ENCODE assay signal across 23 mouse cellular contexts in genomic region chr8:79487597-79487996, GRCm38 (mm10).
"Had no signal": no experiment of that assay in that cellular context is flagged by ENCODE, and none has a peak within 500 bp of the region (broad histone marks: within the 10 kb centered on the region; RNA-seq: fewer than 3 reads in every experiment).

No protein-coding gene starts in this region.

- H3K27me3 ChIP-seq: heart, embryonic 13.5 days; heart, embryonic 15.5 days; hindbrain, embryonic 13.5 days; hindbrain, embryonic 15.5 days; limb, embryonic 12.5 days had no signal

- H3K4me3 ChIP-seq: heart, adult 2 months; heart, embryonic 13.5 days; heart, embryonic 15.5 days; hindbrain, embryonic 13.5 days; hindbrain, embryonic 15.5 days; layer of hippocampus, adult 2 months; left cerebral cortex, adult 2 months; limb, embryonic 12.5 days had no signal

- H3K4me1 ChIP-seq: hindbrain, embryonic 13.5 days; hindbrain, embryonic 15.5 days; limb, embryonic 12.5 days had no signal

- H3K27ac ChIP-seq: heart, adult 2 months; heart, embryonic 13.5 days; heart, embryonic 15.5 days; hindbrain, embryonic 13.5 days; hindbrain, embryonic 15.5 days; hindbrain, postnatal 0 days; layer of hippocampus, adult 2 months; left cerebral cortex, adult 2 months; liver, embryonic 14.5 days had no signal

- H3K4me2 ChIP-seq: heart, embryonic 11.5 days; heart, embryonic 13.5 days; heart, embryonic 15.5 days; hindbrain, embryonic 13.5 days; hindbrain, embryonic 15.5 days; limb, embryonic 12.5 days; liver, embryonic 11.5 days had no signal

- DNase-seq: gastrocnemius, postnatal 14 days; gastrocnemius, postnatal 36 days; heart, adult 2 months; heart, postnatal 14 days; heart, postnatal 36 days; kidney, adult 11 months; kidney, adult 2 months; kidney, postnatal 10 days; kidney, postnatal 25 days; kidney, postnatal 4 days; left cerebral cortex, postnatal 4 days had no signal

- H3K9ac ChIP-seq: heart, embryonic 13.5 days; heart, embryonic 15.5 days; hindbrain, embryonic 13.5 days; hindbrain, embryonic 15.5 days; limb, embryonic 12.5 days; liver, embryonic 14.5 days had no signal

- H3K36me3 ChIP-seq: heart, embryonic 13.5 days; heart, embryonic 15.5 days; hindbrain, embryonic 13.5 days; hindbrain, embryonic 15.5 days; limb, embryonic 12.5 days had no signal

- ATAC-seq: hindbrain, postnatal 0 days; intestine, embryonic 16.5 days had no signal

- H3K9me3 ChIP-seq: heart, embryonic 13.5 days; heart, embryonic 15.5 days; hindbrain, embryonic 13.5 days; hindbrain, embryonic 15.5 days; limb, embryonic 12.5 days had no signal
